Mouse (Mus musculus): ENCODE measurements around the gene Nbea. TPM values are rescaled to one million over a fixed set of nuclear protein-coding genes. Genes with fewer than 3 reads are reported as not detected.
"Not testable (repeated sequence)": the region's sequence is repeated elsewhere in the genome, so short reads cannot be mapped to it uniquely, and the experiment has no call there.

The Nbea gene
- polyA plus RNA-seq, 1 experiment from 2014 or later = 17.1 TPM

- Histone ChIP-seq H3K36me3 (replicated peaks) (no peaks in the 10 kb centered on the region), H3K4me3 (no peak overlapping the region), H3K27me3 (replicated peaks; ENCODE audit: low read depth, poor library complexity, severe bottlenecking) (0 out of 2 replicates have a peak, but pooled peaks cover 2% of the 10 kb centered on the region), H3K27ac (replicated peaks) (no peak overlapping the region; the same call in 1 of the 2 replicates), H3K9me3 (no peaks in the 10 kb centered on the region), H3K4me1 (peaks cover 30% of the 10 kb centered on the region)
- no peak for DNase-seq (ENCODE audit: low spot score)
- 65% methylated on average over 7 of the region's 7 CpGs for WGBS
Measured at GRCm38 (mm10) chr3:55659558-55660215, 523.8 kb downstream of the Nbea start.

GRCm38 (mm10) chr3:55652321-55652720 lies 531.2 kb downstream of the Nbea start:
- H3K36me3 ChIP-seq (replicated peaks) = no peaks in the 10 kb centered on the region
- 69% methylated on average over 2 of the region's 2 CpGs for WGBS

GRCm38 (mm10) chr3:55651877-55652276 lies 531.6 kb downstream of the Nbea start:
- no peaks in the 10 kb centered on the region for H3K36me3 ChIP-seq (replicated peaks)
- H3K4me3 ChIP-seq = no peak overlapping the region
- no peaks in the 10 kb centered on the region for H3K27me3 ChIP-seq (replicated peaks; ENCODE audit: low read depth, poor library complexity, severe bottlenecking)
- H3K4me1 ChIP-seq = peaks cover 21% of the 10 kb centered on the region
- H3K27ac ChIP-seq (replicated peaks) = no peak overlapping the region
- 84% methylated on average over 4 of the region's 4 CpGs for WGBS
- no peak for DNase-seq (ENCODE audit: low spot score)
- no peaks in the 10 kb centered on the region for H3K9me3 ChIP-seq

More at GRCm38 (mm10) chr3:55652321-55652720, 531.2 kb downstream of the Nbea start:
- H3K4me1 ChIP-seq = peaks cover 19% of the 10 kb centered on the region
- no peaks in the 10 kb centered on the region for H3K27me3 ChIP-seq (replicated peaks; ENCODE audit: low read depth, poor library complexity, severe bottlenecking)
- no peak for DNase-seq (ENCODE audit: low spot score)
- no peaks in the 10 kb centered on the region for H3K9me3 ChIP-seq
- H3K27ac ChIP-seq (replicated peaks) = no peak overlapping the region
- no peak overlapping the region for H3K4me3 ChIP-seq

GRCm38 (mm10) chr3:55649541-55649940 lies 534.0 kb downstream of the Nbea start:
- H3K4me1 ChIP-seq = peaks cover 32% of the 10 kb centered on the region
- H3K4me3 ChIP-seq = no peak overlapping the region
- H3K9me3 ChIP-seq = no peaks in the 10 kb centered on the region
- H3K27me3 ChIP-seq (replicated peaks; ENCODE audit: low read depth, poor library complexity, severe bottlenecking) = no peaks in the 10 kb centered on the region
- WGBS = 75% methylated on average over 5 of the region's 5 CpGs
- peaks cover 6% of the 10 kb centered on the region for H3K36me3 ChIP-seq (replicated peaks)
- no peak for DNase-seq (ENCODE audit: low spot score)
- H3K27ac ChIP-seq (replicated peaks) = no peak overlapping the region

GRCm38 (mm10) chr3:55648299-55648698 lies 535.2 kb downstream of the Nbea start:
- no peaks in the 10 kb centered on the region for H3K27me3 ChIP-seq (replicated peaks; ENCODE audit: low read depth, poor library complexity, severe bottlenecking)
- H3K27ac ChIP-seq (replicated peaks) = no peak overlapping the region
- H3K4me3 ChIP-seq = no peak overlapping the region
- peaks cover 8% of the 10 kb centered on the region for H3K36me3 ChIP-seq (replicated peaks)
- peaks cover 39% of the 10 kb centered on the region for H3K4me1 ChIP-seq
- DNase-seq (ENCODE audit: low spot score) = no peak
- H3K9me3 ChIP-seq = no peaks in the 10 kb centered on the region
- WGBS = 81% methylated on average over 4 of the region's 4 CpGs

- Histone ChIP-seq H3K4me1 (peaks cover 39% of the 10 kb centered on the region), H3K27ac (replicated peaks) (no peak overlapping the region), H3K27me3 (replicated peaks; ENCODE audit: low read depth, poor library complexity, severe bottlenecking) (no peaks in the 10 kb centered on the region), H3K4me3 (no peak overlapping the region), H3K36me3 (replicated peaks) (peaks cover 18% of the 10 kb centered on the region), H3K9me3 (no peaks in the 10 kb centered on the region)
- 91% methylated on average over 6 of the region's 6 CpGs for WGBS
- DNase-seq (ENCODE audit: low spot score) = no peak
Measured at GRCm38 (mm10) chr3:55647176-55647575, 536.3 kb downstream of the Nbea start.

- H3K27me3 ChIP-seq (replicated peaks; ENCODE audit: low read depth, poor library complexity, severe bottlenecking) = no peaks in the 10 kb centered on the region
- WGBS = 90% methylated on average over 3 of the region's 3 CpGs
- no peak for DNase-seq (ENCODE audit: low spot score)
- H3K9me3 ChIP-seq = no peaks in the 10 kb centered on the region
- peaks cover 25% of the 10 kb centered on the region for H3K36me3 ChIP-seq (replicated peaks)
- no peak overlapping the region for H3K4me3 ChIP-seq
- no peak overlapping the region for H3K27ac ChIP-seq (replicated peaks)
- H3K4me1 ChIP-seq = peaks cover 39% of the 10 kb centered on the region
Measured at GRCm38 (mm10) chr3:55646437-55646836, 537.1 kb downstream of the Nbea start.

- H3K36me3 ChIP-seq (replicated peaks) = peaks cover 25% of the 10 kb centered on the region
- no peak overlapping the region for H3K4me3 ChIP-seq
- H3K27ac ChIP-seq (replicated peaks) = peak overlapping the region; percentile 5; the same call in 1 of the 2 replicates
- no peaks in the 10 kb centered on the region for H3K9me3 ChIP-seq
- 67% methylated on average over 11 of the region's 11 CpGs for WGBS
- H3K27me3 ChIP-seq (replicated peaks; ENCODE audit: low read depth, poor library complexity, severe bottlenecking) = no peaks in the 10 kb centered on the region
- no peak for DNase-seq (ENCODE audit: low spot score)
- H3K4me1 ChIP-seq = peaks cover 30% of the 10 kb centered on the region
Measured at GRCm38 (mm10) chr3:55644035-55644618, 539.4 kb downstream of the Nbea start.

GRCm38 (mm10) chr3:55637660-55638059 lies 545.8 kb downstream of the Nbea start:
- Histone ChIP-seq H3K36me3 (replicated peaks) (peaks cover 11% of the 10 kb centered on the region), H3K27me3 (replicated peaks; ENCODE audit: low read depth, poor library complexity, severe bottlenecking) (no peaks in the 10 kb centered on the region), H3K9me3 (no peaks in the 10 kb centered on the region), H3K27ac (replicated peaks) (no peak overlapping the region), H3K4me1 (peaks cover 4% of the 10 kb centered on the region; the same call in 1 of the 2 replicates), H3K4me3 (no peak overlapping the region)
- 87% methylated on average over 7 of the region's 7 CpGs for WGBS
- no peak for DNase-seq (ENCODE audit: low spot score)

- Histone ChIP-seq H3K36me3 (replicated peaks) (peaks cover 5% of the 10 kb centered on the region), H3K4me1 (peaks cover 4% of the 10 kb centered on the region; the same call in 1 of the 2 replicates), H3K27ac (replicated peaks) (no peak overlapping the region), H3K4me3 (no peak overlapping the region), H3K27me3 (replicated peaks; ENCODE audit: low read depth, poor library complexity, severe bottlenecking) (no peaks in the 10 kb centered on the region), H3K9me3 (no peaks in the 10 kb centered on the region)
- 69% methylated on average over 8 of the region's 8 CpGs for WGBS
- no peak for DNase-seq (ENCODE audit: low spot score)
Measured at GRCm38 (mm10) chr3:55635542-55636172, 547.8 kb downstream of the Nbea start.

GRCm38 (mm10) chr3:55627054-55627453 lies 556.4 kb downstream of the Nbea start:
- H3K27me3 ChIP-seq (replicated peaks; ENCODE audit: low read depth, poor library complexity, severe bottlenecking) = no peaks in the 10 kb centered on the region
- no peak overlapping the region for H3K27ac ChIP-seq (replicated peaks)
- H3K4me1 ChIP-seq = peaks cover 3% of the 10 kb centered on the region; the same call in 1 of the 2 replicates
- H3K9me3 ChIP-seq = no peaks in the 10 kb centered on the region
- peaks cover 46% of the 10 kb centered on the region for H3K36me3 ChIP-seq (replicated peaks)
- no peak overlapping the region for H3K4me3 ChIP-seq
- WGBS = 92% methylated on average over 4 of the region's 4 CpGs
- no peak for DNase-seq (ENCODE audit: low spot score)

GRCm38 (mm10) chr3:55621958-55622357 lies 561.5 kb downstream of the Nbea start:
- H3K36me3 ChIP-seq (replicated peaks); H3K27ac ChIP-seq (replicated peaks); H3K4me3 ChIP-seq; H3K9me3 ChIP-seq; H3K27me3 ChIP-seq (replicated peaks; ENCODE audit: low read depth, poor library complexity, severe bottlenecking); DNase-seq (ENCODE audit: low spot score); H3K4me1 ChIP-seq: not testable (repeated sequence)
- WGBS = 89% methylated on average over 3 of the region's 3 CpGs

GRCm38 (mm10) chr3:55618396-55618795 lies 565.1 kb downstream of the Nbea start:
- H3K27me3 ChIP-seq (replicated peaks; ENCODE audit: low read depth, poor library complexity, severe bottlenecking) = no peaks in the 10 kb centered on the region; the same call in 1 of the 2 replicates
- DNase-seq (ENCODE audit: low spot score) = no peak
- 92% methylated on average over 3 of the region's 3 CpGs for WGBS

More at GRCm38 (mm10) chr3:55618396-55618795, 565.1 kb downstream of the Nbea start:
- Histone ChIP-seq H3K36me3 (replicated peaks) (no peaks in the 10 kb centered on the region), H3K9me3 (no peaks in the 10 kb centered on the region), H3K4me3 (no peak overlapping the region), H3K4me1 (peaks cover 6% of the 10 kb centered on the region), H3K27ac (replicated peaks) (no peak overlapping the region)
